Mouse (Mus musculus): ENCODE measurements around the gene Ppip5k2. TPM values are rescaled to one million over a fixed set of nuclear protein-coding genes. Genes with fewer than 3 reads are reported as not detected.
"Not testable (repeated sequence)": the region's sequence is repeated elsewhere in the genome, so short reads cannot be mapped to it uniquely, and the experiment has no call there.

Gene Ppip5k2
- polyA plus RNA-seq, 1 experiment from 2014 or later = 12.2 TPM

GRCm38 (mm10) chr1:97773973-97774372 lies 3.8 kb upstream of the Ppip5k2 start:
- Histone ChIP-seq H3K4me1 (replicated peaks) (peaks cover 33% of the 10 kb centered on the region), H3K27ac (no peak overlapping the region), H3K4me2 (no peak overlapping the region), H3K36me3 (peaks cover 5% of the 10 kb centered on the region), H3K27me3 (no peaks in the 10 kb centered on the region), H3K9me3 (replicated peaks) (no peaks in the 10 kb centered on the region), H3K9ac (no peak overlapping the region), H3K4me3 (replicated peaks) (no peak overlapping the region)
- WGBS (ENCODE audit: insufficient replicate concordance) = 62% methylated on average over 2 of the region's 2 CpGs
- DNase-seq = no peak
- ATAC-seq (ENCODE audit: low read depth) = no peak

DNA sequence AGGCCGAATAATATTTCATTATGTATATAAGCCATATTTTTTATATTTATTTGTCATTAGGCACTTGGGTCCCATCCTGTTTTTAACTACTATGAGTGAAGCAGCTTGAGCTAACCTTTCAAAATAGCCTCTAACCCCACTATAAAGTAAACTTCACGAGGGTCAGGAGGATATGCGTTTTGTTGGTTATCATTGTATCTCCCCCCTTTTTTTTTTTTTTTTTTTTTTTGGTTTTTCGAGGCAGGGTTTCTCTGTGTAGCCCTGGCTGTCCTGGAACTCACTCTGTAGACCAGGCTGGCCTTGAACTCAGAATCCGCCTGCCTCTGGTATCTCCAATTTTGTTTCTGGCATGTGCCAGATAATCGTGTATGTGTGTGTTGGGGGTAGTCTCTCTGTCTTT lies 3.2 kb upstream of the Ppip5k2 start:
- Histone ChIP-seq H3K4me3 (replicated peaks) (no peak overlapping the region), H3K4me1 (replicated peaks) (peaks cover 37% of the 10 kb centered on the region), H3K36me3 (peaks cover 4% of the 10 kb centered on the region), H3K4me2 (no peak overlapping the region), H3K27ac (peak overlapping the region; percentile 19; the same call in 1 of the 2 replicates), H3K9me3 (replicated peaks) (no peaks in the 10 kb centered on the region), H3K27me3 (no peaks in the 10 kb centered on the region), H3K9ac (no peak overlapping the region)
- 55% methylated on average over 6 of the region's 6 CpGs for WGBS (ENCODE audit: insufficient replicate concordance)
- no peak for ATAC-seq (ENCODE audit: low read depth)
- DNase-seq = no peak

- no peak overlapping the region for H3K4me3 ChIP-seq (replicated peaks)
- H3K9ac ChIP-seq = peak overlapping the region; percentile 85
- peak overlapping the region; percentile 93 for H3K4me2 ChIP-seq
- ATAC-seq (ENCODE audit: low read depth) (no peak), DNase-seq (no peak)
- 76% methylated on average over 5 of the region's 5 CpGs for WGBS (ENCODE audit: insufficient replicate concordance)
- no peaks in the 10 kb centered on the region for H3K27me3 ChIP-seq
- H3K9me3 ChIP-seq (replicated peaks) = no peaks in the 10 kb centered on the region
- H3K27ac ChIP-seq = peak overlapping the region; percentile 27; the same call in 1 of the 2 replicates
- peaks cover 50% of the 10 kb centered on the region for H3K4me1 ChIP-seq (replicated peaks)
- no peaks in the 10 kb centered on the region for H3K36me3 ChIP-seq
These were observed 1.5 kb upstream of the Ppip5k2 start for GRCm38 (mm10) chr1:97771727-97772126.

DNA sequence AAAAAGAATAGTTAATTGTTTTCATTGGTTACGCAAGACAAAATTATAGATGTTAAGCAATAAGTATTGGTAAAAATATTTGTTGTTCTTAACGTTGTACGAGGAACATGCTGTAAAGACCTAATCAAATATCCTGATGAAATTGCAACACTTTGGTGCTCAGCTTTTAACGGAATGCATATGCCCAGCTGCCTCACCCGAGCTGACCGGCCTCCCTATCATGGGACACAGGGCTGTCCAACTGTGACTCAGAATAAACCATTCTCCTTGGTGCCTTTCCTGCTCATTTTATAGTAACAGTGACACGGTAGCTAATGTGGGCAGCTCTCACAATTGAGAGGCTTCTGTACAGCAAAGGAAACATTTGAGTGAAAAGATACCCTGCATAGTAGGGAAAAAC lies 907 bp upstream of the Ppip5k2 start:
- H3K4me1 ChIP-seq (replicated peaks) = peaks cover 51% of the 10 kb centered on the region
- 46% methylated on average over 7 of the region's 7 CpGs for WGBS (ENCODE audit: insufficient replicate concordance)
- H3K4me2 ChIP-seq = peak overlapping the region; percentile 93
- H3K4me3 ChIP-seq (replicated peaks) = peak overlapping the region; percentile 94
- no peaks in the 10 kb centered on the region for H3K27me3 ChIP-seq
- no peak for DNase-seq
- H3K9ac ChIP-seq = peak overlapping the region; percentile 85
- no peaks in the 10 kb centered on the region for H3K36me3 ChIP-seq
- peak overlapping the region; percentile 63 for H3K27ac ChIP-seq
- no peaks in the 10 kb centered on the region for H3K9me3 ChIP-seq (replicated peaks)
- ATAC-seq (ENCODE audit: low read depth) = no peak

- DNase-seq (peak; percentile 39), ATAC-seq (ENCODE audit: low read depth) (peak; percentile 40)
- H3K9me3 ChIP-seq (replicated peaks) = no peaks in the 10 kb centered on the region
- H3K4me3 ChIP-seq (replicated peaks) = peak overlapping the region; percentile 94
- peak overlapping the region; percentile 90 for H3K27ac ChIP-seq
- H3K9ac ChIP-seq = peak overlapping the region; percentile 85
- peak overlapping the region; percentile 93 for H3K4me2 ChIP-seq
- peaks cover 62% of the 10 kb centered on the region for H3K4me1 ChIP-seq (replicated peaks)
- H3K36me3 ChIP-seq = no peaks in the 10 kb centered on the region
- H3K27me3 ChIP-seq = no peaks in the 10 kb centered on the region
- 1% methylated on average over 40 of the region's 40 CpGs for WGBS (ENCODE audit: insufficient replicate concordance)
These were observed 812 bp downstream of the Ppip5k2 start for GRCm38 (mm10) chr1:97769294-97769903.

- Histone ChIP-seq H3K27ac (peak overlapping the region; percentile 90), H3K9me3 (replicated peaks) (no peaks in the 10 kb centered on the region), H3K27me3 (no peaks in the 10 kb centered on the region), H3K4me1 (replicated peaks) (peaks cover 57% of the 10 kb centered on the region), H3K4me2 (peak overlapping the region; percentile 93), H3K9ac (peak overlapping the region; percentile 85), H3K36me3 (no peaks in the 10 kb centered on the region), H3K4me3 (replicated peaks) (peak overlapping the region; percentile 94)
- ATAC-seq (ENCODE audit: low read depth) (no peak), DNase-seq (no peak)
- WGBS (ENCODE audit: insufficient replicate concordance) = 8% methylated on average over 7 of the region's 7 CpGs
These were observed 1.3 kb downstream of the Ppip5k2 start for GRCm38 (mm10) chr1:97768906-97769293.

DNA sequence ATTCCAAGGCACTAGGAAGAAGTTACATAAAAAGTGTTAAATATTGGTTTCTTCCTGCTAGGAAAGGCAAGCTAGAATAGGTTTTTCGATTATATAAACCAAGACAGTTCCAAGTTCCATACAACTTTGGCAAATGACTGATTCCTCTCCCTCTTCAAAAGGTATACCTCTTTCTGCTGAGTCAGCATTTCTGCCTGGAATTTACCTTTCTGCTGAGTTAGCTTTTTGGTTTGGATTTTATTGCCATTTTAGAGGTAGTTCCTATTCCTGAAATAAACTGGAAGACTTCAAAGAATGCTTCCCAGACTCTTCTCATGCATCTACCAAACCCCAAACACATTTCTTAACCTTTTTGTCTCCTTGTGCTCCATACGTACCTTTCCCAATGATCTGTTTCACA lies 2.1 kb downstream of the Ppip5k2 start:
- no peak for ATAC-seq (ENCODE audit: low read depth)
- H3K9me3 ChIP-seq (replicated peaks) = no peaks in the 10 kb centered on the region
- DNase-seq = no peak
- H3K27me3 ChIP-seq = no peaks in the 10 kb centered on the region
- peaks cover 49% of the 10 kb centered on the region for H3K4me1 ChIP-seq (replicated peaks)
- H3K4me2 ChIP-seq = peak overlapping the region; percentile 93
- peak overlapping the region; percentile 94 for H3K4me3 ChIP-seq (replicated peaks)
- WGBS (ENCODE audit: insufficient replicate concordance) = 56% methylated on average over 2 of the region's 2 CpGs
- no peak overlapping the region for H3K27ac ChIP-seq
- no peaks in the 10 kb centered on the region for H3K36me3 ChIP-seq
- no peak overlapping the region for H3K9ac ChIP-seq

- H3K27me3 ChIP-seq; H3K36me3 ChIP-seq; H3K9ac ChIP-seq; H3K4me3 ChIP-seq (replicated peaks); DNase-seq; H3K27ac ChIP-seq; ATAC-seq (ENCODE audit: low read depth); H3K9me3 ChIP-seq (replicated peaks); H3K4me2 ChIP-seq: not testable (repeated sequence)
- WGBS (ENCODE audit: insufficient replicate concordance) = 68% methylated on average over 4 of the region's 4 CpGs
- peaks cover 29% of the 10 kb centered on the region for H3K4me1 ChIP-seq (replicated peaks)
These were observed 4.5 kb downstream of the Ppip5k2 start for GRCm38 (mm10) chr1:97765712-97766111.

DNA sequence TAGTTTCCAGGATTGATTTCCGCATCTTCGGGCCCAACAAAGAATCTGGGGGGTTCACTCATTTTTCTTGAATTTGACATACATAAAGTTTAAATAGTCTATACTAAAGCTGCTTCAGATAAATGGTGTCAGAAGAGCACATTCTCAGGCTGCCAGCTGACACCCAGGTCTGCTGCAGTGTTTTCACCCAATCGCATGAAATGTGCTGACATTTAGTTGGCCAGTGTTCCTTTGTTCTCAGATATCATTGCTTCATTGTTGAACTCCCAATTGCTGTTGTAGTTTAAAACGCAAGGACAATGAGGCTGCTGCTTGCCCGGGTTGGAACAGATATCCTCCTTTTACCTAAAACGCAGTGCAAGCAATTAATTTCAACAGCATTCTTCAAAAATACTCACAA lies 8.7 kb downstream of the Ppip5k2 start:
- H3K9me3 ChIP-seq (replicated peaks) = no peaks in the 10 kb centered on the region
- no peak overlapping the region for H3K27ac ChIP-seq
- 78% methylated on average over 6 of the region's 6 CpGs for WGBS (ENCODE audit: insufficient replicate concordance)
- H3K4me3 ChIP-seq (replicated peaks) = no peak overlapping the region
- peaks cover 3% of the 10 kb centered on the region; the same call in 1 of the 2 replicates for H3K36me3 ChIP-seq
- H3K4me1 ChIP-seq (replicated peaks) = peaks cover 15% of the 10 kb centered on the region
- no peaks in the 10 kb centered on the region for H3K27me3 ChIP-seq
- ATAC-seq (ENCODE audit: low read depth) (no peak), DNase-seq (no peak)
- H3K4me2 ChIP-seq = no peak overlapping the region
- no peak overlapping the region for H3K9ac ChIP-seq

- Histone ChIP-seq H3K4me3 (replicated peaks) (no peak overlapping the region), H3K9me3 (replicated peaks) (no peaks in the 10 kb centered on the region), H3K4me1 (replicated peaks) (peaks cover 9% of the 10 kb centered on the region), H3K27me3 (no peaks in the 10 kb centered on the region), H3K27ac (no peak overlapping the region), H3K9ac (no peak overlapping the region), H3K4me2 (no peak overlapping the region), H3K36me3 (peaks cover 5% of the 10 kb centered on the region; the same call in 1 of the 2 replicates)
- 78% methylated on average over 7 of the region's 7 CpGs for WGBS (ENCODE audit: insufficient replicate concordance)
- no peak for DNase-seq
- ATAC-seq (ENCODE audit: low read depth) = no peak
These were observed 9.6 kb downstream of the Ppip5k2 start for GRCm38 (mm10) chr1:97760598-97760997.

DNA sequence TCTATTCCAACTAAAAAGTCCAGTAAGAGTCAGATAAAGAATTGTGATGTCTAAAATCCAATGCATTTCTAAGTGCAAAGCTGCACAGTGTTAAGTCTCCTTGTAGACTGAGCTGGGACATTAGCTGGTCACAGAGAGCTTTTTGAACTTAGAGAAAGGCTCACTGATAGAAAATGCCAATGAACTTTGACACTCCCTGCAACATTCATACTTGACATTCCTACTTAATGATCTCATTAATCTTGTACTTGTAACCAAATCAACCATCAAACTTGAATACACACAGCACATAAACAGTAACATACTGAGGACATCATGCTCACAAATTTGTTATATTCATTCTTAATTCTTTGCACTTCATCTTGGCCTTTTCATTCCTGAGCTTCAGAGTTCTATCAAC lies 10.4 kb downstream of the Ppip5k2 start:
- H3K4me2 ChIP-seq = no peak overlapping the region
- H3K27ac ChIP-seq = no peak overlapping the region
- H3K9ac ChIP-seq = no peak overlapping the region
- H3K36me3 ChIP-seq = peaks cover 12% of the 10 kb centered on the region
- no peak overlapping the region for H3K4me3 ChIP-seq (replicated peaks)
- no peaks in the 10 kb centered on the region for H3K27me3 ChIP-seq
- H3K9me3 ChIP-seq (replicated peaks) = no peaks in the 10 kb centered on the region
- ATAC-seq (ENCODE audit: low read depth) (no peak), DNase-seq (no peak)
- H3K4me1 ChIP-seq (replicated peaks) = 0 out of 2 replicates have a peak, but pooled peaks cover 8% of the 10 kb centered on the region

GRCm38 (mm10) chr1:97754392-97754791 lies 15.8 kb downstream of the Ppip5k2 start:
- no peak overlapping the region for H3K4me2 ChIP-seq
- H3K4me1 ChIP-seq (replicated peaks) = peaks cover 11% of the 10 kb centered on the region
- peak; percentile 80 for ATAC-seq (ENCODE audit: low read depth)
- WGBS (ENCODE audit: insufficient replicate concordance) = 62% methylated on average over 4 of the region's 4 CpGs
- no peak overlapping the region; the same call in 1 of the 2 replicates for H3K27ac ChIP-seq
- no peaks in the 10 kb centered on the region for H3K27me3 ChIP-seq
- no peak overlapping the region for H3K4me3 ChIP-seq (replicated peaks)
- DNase-seq = no peak
- no peaks in the 10 kb centered on the region for H3K9me3 ChIP-seq (replicated peaks)
- H3K36me3 ChIP-seq = peaks cover 25% of the 10 kb centered on the region
- H3K9ac ChIP-seq = no peak overlapping the region
